Mouse (Mus musculus) A20 (cell line): ENCODE measurements around the gene Zmiz2.
"Not testable (repeated sequence)": the region's sequence is repeated elsewhere in the genome, so short reads cannot be mapped to it uniquely, and the experiment has no call there.

ENCODE experiments used
- DNase-seq: peaks from one replicate; pipeline ENCODE4 v3.0.0-alpha.2; 2011; ENCODE audit warnings: low read depth, low spot score

Gene Zmiz2

GRCm38 (mm10) chr11:6420283-6420703, 31.4 kb downstream of the Zmiz2 start:
- DNase-seq, result no peak

DNA sequence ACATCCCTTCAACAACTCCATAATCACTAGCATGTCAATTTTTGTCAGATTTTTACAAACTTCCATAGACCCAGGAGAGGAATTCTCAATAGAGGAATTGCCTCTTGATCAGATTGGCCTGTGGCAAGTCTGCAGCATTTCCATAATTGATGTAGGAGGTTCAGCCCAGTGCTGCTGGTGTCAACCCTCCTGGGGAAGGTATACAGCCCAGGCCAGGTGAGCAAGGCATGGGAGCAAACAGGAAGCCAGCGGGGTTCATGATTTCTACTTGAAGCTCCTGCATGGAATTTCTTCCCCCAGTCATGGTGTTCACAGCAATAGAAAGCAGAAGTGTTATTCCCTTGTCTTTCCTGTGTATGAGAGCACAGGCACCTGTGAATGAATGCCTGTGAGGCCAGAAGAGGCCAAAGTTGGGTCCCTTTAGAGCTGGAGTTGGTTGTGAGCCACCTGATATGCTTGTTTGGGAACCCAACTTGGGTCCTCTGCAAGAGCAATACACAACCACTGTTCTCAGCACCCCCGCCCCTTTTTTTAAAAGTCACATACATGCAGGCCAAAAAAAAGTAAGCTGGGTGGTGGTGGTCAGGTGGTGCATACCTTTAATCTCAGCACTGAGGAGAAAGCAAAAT, 32.0 kb downstream of the Zmiz2 start:
- peak; percentile 43 for DNase-seq

- no peak for DNase-seq
Measured at GRCm38 (mm10) chr11:6430186-6430585, 41.3 kb downstream of the Zmiz2 start.

GRCm38 (mm10) chr11:6436442-6436841, 47.6 kb downstream of the Zmiz2 start:
- DNase-seq, result peak; percentile 58

GRCm38 (mm10) chr11:6437667-6438066, 48.8 kb downstream of the Zmiz2 start:
- no peak for DNase-seq

GRCm38 (mm10) chr11:6440171-6440570, 51.3 kb downstream of the Zmiz2 start:
- no peak for DNase-seq

DNA sequence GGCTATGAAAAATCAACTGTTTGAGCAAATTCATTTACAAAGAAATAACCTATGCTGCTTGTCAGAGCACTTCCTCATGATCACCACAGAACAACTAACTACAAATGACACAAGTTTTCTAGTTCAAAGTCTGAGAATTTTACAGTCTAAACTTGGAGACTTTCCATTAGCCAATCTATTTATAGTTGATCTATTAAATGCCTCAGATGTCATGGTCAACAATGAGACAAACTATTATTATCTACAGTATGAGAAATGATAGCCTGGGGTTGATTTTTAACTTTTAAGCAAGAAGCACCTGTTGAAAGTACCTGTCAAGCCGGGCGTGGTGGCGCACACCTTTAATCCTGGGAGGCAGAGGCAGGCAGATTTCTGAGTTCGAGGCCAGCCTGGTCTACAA, 53.7 kb downstream of the Zmiz2 start:
- peak; percentile 11 for DNase-seq

DNA sequence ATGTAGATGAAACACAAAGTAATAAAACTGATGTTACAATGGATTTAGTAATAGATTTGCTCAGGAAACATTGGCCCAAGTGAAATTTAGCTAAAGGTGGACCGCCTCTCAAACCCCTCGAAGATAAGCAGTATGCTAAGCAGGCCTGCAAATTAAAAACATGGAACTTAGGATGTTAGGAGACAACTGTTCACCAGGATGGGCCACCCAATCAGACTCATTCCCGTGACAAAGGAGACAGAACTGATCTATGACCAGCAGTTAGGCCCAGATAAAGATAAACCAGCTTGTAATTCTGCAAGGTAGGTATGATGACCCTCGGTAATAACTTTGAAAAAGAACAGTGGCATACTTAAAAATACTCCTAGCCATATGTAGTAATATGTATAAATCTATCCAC, 54.2 kb downstream of the Zmiz2 start:
- DNase-seq, result peak; percentile 30

GRCm38 (mm10) chr11:6443727-6444076, 54.8 kb downstream of the Zmiz2 start:
- DNase-seq, result no peak

GRCm38 (mm10) chr11:6444077-6444853, 55.4 kb downstream of the Zmiz2 start, which contains the start of gene H2afv:
H2afv (minus strand) TSS chr11:6444443.
- DNase-seq, result peak; percentile 100

GRCm38 (mm10) chr11:6445441-6445840, 56.6 kb downstream of the Zmiz2 start:
- DNase-seq, result no peak

DNA sequence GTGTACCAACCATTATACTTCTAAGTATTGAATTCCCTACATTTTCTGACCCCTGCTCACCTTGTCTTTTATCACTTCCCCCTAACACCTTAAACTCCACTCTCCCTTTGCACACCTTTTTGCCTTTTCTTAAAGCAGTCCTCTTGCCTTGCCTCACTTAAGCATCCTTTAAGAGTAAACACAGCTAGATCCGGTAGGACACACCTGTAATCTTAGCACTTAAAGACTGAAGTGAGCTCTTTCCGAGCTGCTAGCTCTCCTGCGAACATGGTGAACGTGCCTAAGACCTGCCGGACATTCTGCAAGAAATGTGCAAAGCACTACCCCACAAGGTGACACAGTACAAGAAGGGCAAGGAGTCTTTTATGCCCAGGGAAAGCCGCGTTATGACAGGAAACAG, 57.1 kb downstream of the Zmiz2 start:
- DNase-seq, result no peak

DNA sequence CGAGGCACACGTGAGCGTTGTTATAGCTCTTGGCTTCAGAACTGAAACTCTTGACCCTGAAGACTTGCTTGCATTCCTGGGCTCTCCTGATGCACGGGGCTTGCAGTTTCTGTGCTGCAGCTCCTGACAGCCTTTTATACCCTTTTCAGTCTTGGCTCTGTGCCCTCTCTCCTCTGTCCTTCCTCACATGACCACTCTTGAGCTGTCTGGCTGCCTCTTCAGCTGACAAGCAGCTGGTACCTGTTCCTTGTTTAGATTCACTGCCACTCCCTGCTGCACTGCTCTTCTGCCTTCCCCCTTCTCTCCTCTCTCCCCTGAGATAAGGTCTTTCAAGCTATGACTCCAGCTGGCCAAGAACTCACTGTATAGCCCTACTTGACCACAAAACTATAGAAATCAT, 58.6 kb downstream of the Zmiz2 start:
- no peak for DNase-seq

DNA sequence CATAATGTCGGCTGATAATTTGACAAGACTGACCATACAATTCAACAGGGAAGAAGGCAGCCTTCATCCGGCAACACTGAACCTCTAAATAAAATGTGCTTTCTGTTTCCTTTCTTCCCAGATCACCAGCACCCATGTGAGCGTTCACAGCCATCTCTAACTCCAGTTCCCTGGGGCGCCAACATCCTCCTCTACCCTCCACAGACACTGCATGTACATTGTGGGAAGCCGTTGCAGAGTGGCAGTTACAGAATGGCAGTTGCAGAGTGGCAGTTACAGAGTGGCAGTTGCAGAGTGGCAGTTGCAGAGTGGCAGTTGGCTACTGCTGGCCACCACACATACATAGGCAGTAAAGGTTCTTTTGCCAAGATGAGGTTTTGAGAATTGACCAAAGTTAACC, 59.3 kb downstream of the Zmiz2 start:
- DNase-seq, result not testable (repeated sequence)
